Mouse (Mus musculus): ENCODE measurements around the gene Stag2. TPM values are rescaled to one million over a fixed set of nuclear protein-coding genes. Genes with fewer than 3 reads are reported as not detected.

The Stag2 gene
- polyA plus RNA-seq (2015; fragmentation: Nextera tagmentation; extraction: Ambion mirVana), result 41.0 and 45.0 TPM in 2 replicates

GRCm38 (mm10) chrX:42148788-42149556, at the start of gene Stag2:
Gene Stag2, plus strand, starts transcription at chrX:42149317.
- H3K4me1 ChIP-seq, result peaks cover 5% of the 10 kb centered on the region; the same call in 1 of the 2 replicates
- peak within 1 kb of the TSS; percentile 99 for H3K27ac ChIP-seq
- H3K4me2 ChIP-seq, result peak within 1 kb of the TSS; percentile 56
- no peaks in the 10 kb centered on the region for H3K27me3 ChIP-seq
- peak within 1 kb of the TSS; percentile 93 for H3K9ac ChIP-seq
- peak; percentile 80 for ATAC-seq
- peak within 1 kb of the TSS; percentile 56 for H3K4me3 ChIP-seq
- no peaks in the 10 kb centered on the region for H3K36me3 ChIP-seq (ENCODE audit: poor library complexity, severe bottlenecking)
- 12% methylated on average over 44 of the region's 76 CpGs for WGBS
- H3K9me3 ChIP-seq (replicated peaks), result no peaks in the 10 kb centered on the region

- no peaks in the 10 kb centered on the region for H3K27me3 ChIP-seq
- no peak overlapping the region for H3K27ac ChIP-seq
- no peak overlapping the region for H3K4me2 ChIP-seq
- 96% methylated on average over 6 of the region's 6 CpGs for WGBS
- H3K9me3 ChIP-seq (replicated peaks), result no peaks in the 10 kb centered on the region
- H3K4me3 ChIP-seq, result no peak overlapping the region
- H3K36me3 ChIP-seq (ENCODE audit: poor library complexity, severe bottlenecking), result peaks cover 11% of the 10 kb centered on the region
- ATAC-seq, result no peak
- no peaks in the 10 kb centered on the region for H3K4me1 ChIP-seq
- H3K9ac ChIP-seq, result no peak overlapping the region
Observed at GRCm38 (mm10) chrX:42107137-42107536, 42.0 kb upstream of the Stag2 start.

GRCm38 (mm10) chrX:42110585-42110984, 38.5 kb upstream of the Stag2 start:
- no peak for ATAC-seq
- H3K27me3 ChIP-seq, result no peaks in the 10 kb centered on the region
- 74% methylated on average over 1 of the region's 1 CpGs for WGBS
- peaks cover 11% of the 10 kb centered on the region for H3K36me3 ChIP-seq (ENCODE audit: poor library complexity, severe bottlenecking)
- no peak overlapping the region for H3K4me2 ChIP-seq
- no peak overlapping the region for H3K4me3 ChIP-seq
- no peak overlapping the region for H3K27ac ChIP-seq
- no peak overlapping the region for H3K9ac ChIP-seq
- no peaks in the 10 kb centered on the region for H3K4me1 ChIP-seq
- H3K9me3 ChIP-seq (replicated peaks), result no peaks in the 10 kb centered on the region

GRCm38 (mm10) chrX:42119442-42120048, 29.6 kb upstream of the Stag2 start:
- Histone ChIP-seq H3K36me3 (ENCODE audit: poor library complexity, severe bottlenecking) (no peaks in the 10 kb centered on the region), H3K27me3 (no peaks in the 10 kb centered on the region), H3K4me1 (no peaks in the 10 kb centered on the region), H3K4me2 (no peak overlapping the region), H3K4me3 (no peak overlapping the region), H3K27ac (no peak overlapping the region), H3K9me3 (replicated peaks) (no peaks in the 10 kb centered on the region), H3K9ac (no peak overlapping the region)
- 77% methylated on average over 6 of the region's 6 CpGs for WGBS
- no peak for ATAC-seq

- no peaks in the 10 kb centered on the region for H3K4me1 ChIP-seq
- no peak overlapping the region for H3K4me3 ChIP-seq
- no peak overlapping the region for H3K9ac ChIP-seq
- no peaks in the 10 kb centered on the region for H3K36me3 ChIP-seq (ENCODE audit: poor library complexity, severe bottlenecking)
- H3K9me3 ChIP-seq (replicated peaks), result 0 out of 2 replicates have a peak, but pooled peaks cover 2% of the 10 kb centered on the region
- WGBS, result 67% methylated on average over 5 of the region's 5 CpGs
- H3K27ac ChIP-seq, result no peak overlapping the region
- H3K27me3 ChIP-seq, result no peaks in the 10 kb centered on the region
- no peak for ATAC-seq
- H3K4me2 ChIP-seq, result no peak overlapping the region
Observed at GRCm38 (mm10) chrX:42124963-42125697, 24.0 kb upstream of the Stag2 start.

GRCm38 (mm10) chrX:42139882-42140281, 9.2 kb upstream of the Stag2 start:
- Histone ChIP-seq H3K27me3 (no peaks in the 10 kb centered on the region), H3K36me3 (ENCODE audit: poor library complexity, severe bottlenecking) (no peaks in the 10 kb centered on the region), H3K4me1 (no peaks in the 10 kb centered on the region), H3K4me2 (no peak overlapping the region), H3K27ac (no peak overlapping the region), H3K9me3 (replicated peaks) (no peaks in the 10 kb centered on the region), H3K4me3 (no peak overlapping the region), H3K9ac (no peak overlapping the region)
- 78% methylated on average over 9 of the region's 9 CpGs for WGBS
- ATAC-seq, result no peak

- Histone ChIP-seq H3K4me3 (no peak overlapping the region), H3K27me3 (no peaks in the 10 kb centered on the region), H3K4me1 (no peaks in the 10 kb centered on the region), H3K9ac (no peak overlapping the region), H3K4me2 (no peak overlapping the region), H3K27ac (no peak overlapping the region), H3K9me3 (replicated peaks) (no peaks in the 10 kb centered on the region), H3K36me3 (ENCODE audit: poor library complexity, severe bottlenecking) (no peaks in the 10 kb centered on the region)
- WGBS, result 63% methylated on average over 3 of the region's 3 CpGs
- no peak for ATAC-seq
Observed at GRCm38 (mm10) chrX:42142620-42143019, 6.5 kb upstream of the Stag2 start.

GRCm38 (mm10) chrX:42143991-42144390, 5.1 kb upstream of the Stag2 start:
- Histone ChIP-seq H3K27ac (no peak overlapping the region), H3K4me3 (no peak overlapping the region), H3K9me3 (replicated peaks) (no peaks in the 10 kb centered on the region), H3K27me3 (no peaks in the 10 kb centered on the region), H3K4me2 (no peak overlapping the region), H3K36me3 (ENCODE audit: poor library complexity, severe bottlenecking) (no peaks in the 10 kb centered on the region), H3K9ac (no peak overlapping the region), H3K4me1 (peaks cover 3% of the 10 kb centered on the region; the same call in 1 of the 2 replicates)
- ATAC-seq, result no peak
- WGBS, result 89% methylated on average over 4 of the region's 4 CpGs

- no peak overlapping the region for H3K27ac ChIP-seq
- peaks cover 3% of the 10 kb centered on the region; the same call in 1 of the 2 replicates for H3K4me1 ChIP-seq
- ATAC-seq, result no peak
- H3K9me3 ChIP-seq (replicated peaks), result no peaks in the 10 kb centered on the region
- H3K27me3 ChIP-seq, result no peaks in the 10 kb centered on the region
- H3K4me3 ChIP-seq, result no peak overlapping the region
- WGBS, result 55% methylated on average over 5 of the region's 5 CpGs
- peak overlapping the region; percentile 54 for H3K4me2 ChIP-seq
- H3K9ac ChIP-seq, result no peak overlapping the region
- H3K36me3 ChIP-seq (ENCODE audit: poor library complexity, severe bottlenecking), result no peaks in the 10 kb centered on the region
Observed at GRCm38 (mm10) chrX:42148016-42148451, 1.1 kb upstream of the Stag2 start.

- WGBS, result 19% methylated on average over 40 of the region's 71 CpGs
- peak; percentile 60 for ATAC-seq
Observed at GRCm38 (mm10) chrX:42149557-42150345, 634 bp downstream of the Stag2 start.

GRCm38 (mm10) chrX:42150346-42151023, 1.4 kb downstream of the Stag2 start:
- H3K27me3 ChIP-seq, result no peaks in the 10 kb centered on the region
- 22% methylated on average over 14 of the region's 40 CpGs for WGBS
- ATAC-seq, result peak; percentile 85
- no peaks in the 10 kb centered on the region for H3K9me3 ChIP-seq (replicated peaks)
- H3K27ac ChIP-seq, result peak overlapping the region; percentile 99
- peak overlapping the region; percentile 57 for H3K4me2 ChIP-seq
- H3K36me3 ChIP-seq (ENCODE audit: poor library complexity, severe bottlenecking), result no peaks in the 10 kb centered on the region
- peak overlapping the region; percentile 56 for H3K4me3 ChIP-seq
- peaks cover 5% of the 10 kb centered on the region; the same call in 1 of the 2 replicates for H3K4me1 ChIP-seq
- H3K9ac ChIP-seq, result peak overlapping the region; percentile 93

More at GRCm38 (mm10) chrX:42149557-42150345, 634 bp downstream of the Stag2 start:
- Histone ChIP-seq H3K27ac (peak overlapping the region; percentile 99), H3K36me3 (ENCODE audit: poor library complexity, severe bottlenecking) (no peaks in the 10 kb centered on the region), H3K4me1 (peaks cover 5% of the 10 kb centered on the region; the same call in 1 of the 2 replicates), H3K9ac (peak overlapping the region; percentile 93), H3K27me3 (no peaks in the 10 kb centered on the region), H3K4me3 (peak overlapping the region; percentile 56), H3K9me3 (replicated peaks) (no peaks in the 10 kb centered on the region), H3K4me2 (peak overlapping the region; percentile 56)

All from forebrain, embryonic 13.5 days (tissue).